Mouse (Mus musculus): Measurements from ENCODE around the gene Diras2. TPM values are rescaled to one million over a fixed set of nuclear protein-coding genes. Genes with fewer than 3 reads are reported as not detected.
A peak's percentile ranks its signal among the peaks of the same experiment; 100 is the strongest.

The Diras2 gene
- polyA plus RNA-seq (2016; fragmentation: Nextera tagmentation; extraction: Ambion mirVana) = 1.3 and 1.6 TPM in 2 replicates

- Histone ChIP-seq H3K27me3 (replicated peaks) (0 out of 2 replicates have a peak, but pooled peaks cover 4% of the 10 kb centered on the region), H3K9me3 (replicated peaks) (peaks cover 4% of the 10 kb centered on the region; the same call in 1 of the 2 replicates), H3K4me1 (replicated peaks) (peaks cover 26% of the 10 kb centered on the region), H3K4me2 (peak within 1 kb of the TSS; percentile 86), H3K4me3 (peak within 1 kb of the TSS; percentile 56), H3K27ac (ENCODE audit: poor library complexity, severe bottlenecking) (no peak within 1 kb of the TSS), H3K36me3 (no peaks in the 10 kb centered on the region), H3K9ac (peak within 1 kb of the TSS; percentile 67)
- WGBS = 34% methylated on average over 9 of the region's 9 CpGs
- ATAC-seq (ENCODE audit: insufficient number of reproducible peaks, low FRiP score) = no peak
Measured at GRCm38 (mm10) chr13:52531121-52531520, at the start of gene Diras2. TSS of gene Diras2 (minus strand) at chr13:52531279.

- Histone ChIP-seq H3K4me1 (replicated peaks) (peaks cover 35% of the 10 kb centered on the region), H3K4me3 (no peak overlapping the region), H3K9ac (no peak overlapping the region), H3K9me3 (replicated peaks) (0 out of 2 replicates have a peak, but pooled peaks cover 4% of the 10 kb centered on the region), H3K4me2 (no peak overlapping the region), H3K27ac (ENCODE audit: poor library complexity, severe bottlenecking) (no peak overlapping the region; the same call in 1 of the 2 replicates), H3K27me3 (replicated peaks) (no peaks in the 10 kb centered on the region), H3K36me3 (no peaks in the 10 kb centered on the region)
- 60% methylated on average over 2 of the region's 2 CpGs for WGBS
- ATAC-seq (ENCODE audit: insufficient number of reproducible peaks, low FRiP score) = no peak
Measured at GRCm38 (mm10) chr13:52578776-52579175, 47.7 kb upstream of the Diras2 start.

- Histone ChIP-seq H3K27me3 (replicated peaks) (no peaks in the 10 kb centered on the region), H3K9ac (no peak overlapping the region; the same call in 1 of the 2 replicates), H3K36me3 (no peaks in the 10 kb centered on the region), H3K4me3 (no peak overlapping the region), H3K9me3 (replicated peaks) (0 out of 2 replicates have a peak, but pooled peaks cover 4% of the 10 kb centered on the region), H3K4me2 (peak overlapping the region; percentile 24), H3K27ac (ENCODE audit: poor library complexity, severe bottlenecking) (peak overlapping the region; percentile 87), H3K4me1 (replicated peaks) (peaks cover 35% of the 10 kb centered on the region)
- ATAC-seq (ENCODE audit: insufficient number of reproducible peaks, low FRiP score) = peak; percentile 68
- 7% methylated on average over 4 of the region's 4 CpGs for WGBS
Measured at GRCm38 (mm10) chr13:52577939-52578338, 46.9 kb upstream of the Diras2 start.

- ATAC-seq (ENCODE audit: insufficient number of reproducible peaks, low FRiP score) = no peak; the same call in 1 of the 2 replicates
- H3K4me2 ChIP-seq = peak overlapping the region; percentile 24
Measured at GRCm38 (mm10) chr13:52577326-52577920, 46.3 kb upstream of the Diras2 start.

GRCm38 (mm10) chr13:52576841-52577240 lies 45.8 kb upstream of the Diras2 start:
- WGBS = 32% methylated on average over 10 of the region's 10 CpGs

More at GRCm38 (mm10) chr13:52577326-52577920, 46.3 kb upstream of the Diras2 start:
- 11% methylated on average over 3 of the region's 3 CpGs for WGBS
- peaks cover 35% of the 10 kb centered on the region for H3K4me1 ChIP-seq (replicated peaks)
- peak overlapping the region; percentile 87 for H3K27ac ChIP-seq (ENCODE audit: poor library complexity, severe bottlenecking)
- H3K9ac ChIP-seq = no peak overlapping the region; the same call in 1 of the 2 replicates
- H3K27me3 ChIP-seq (replicated peaks) = no peaks in the 10 kb centered on the region
- H3K9me3 ChIP-seq (replicated peaks) = 0 out of 2 replicates have a peak, but pooled peaks cover 4% of the 10 kb centered on the region
- no peaks in the 10 kb centered on the region for H3K36me3 ChIP-seq
- H3K4me3 ChIP-seq = no peak overlapping the region

GRCm38 (mm10) chr13:52576021-52576614 lies 45.0 kb upstream of the Diras2 start:
- 26% methylated on average over 7 of the region's 7 CpGs for WGBS
- no peak overlapping the region; the same call in 1 of the 2 replicates for H3K4me2 ChIP-seq
- no peaks in the 10 kb centered on the region for H3K36me3 ChIP-seq
- H3K4me3 ChIP-seq = no peak overlapping the region
- peaks cover 39% of the 10 kb centered on the region for H3K4me1 ChIP-seq (replicated peaks)
- 0 out of 2 replicates have a peak, but pooled peaks cover 2% of the 10 kb centered on the region for H3K9me3 ChIP-seq (replicated peaks)
- H3K9ac ChIP-seq = peak overlapping the region; percentile 3; the same call in 1 of the 2 replicates
- H3K27ac ChIP-seq (ENCODE audit: poor library complexity, severe bottlenecking) = peak overlapping the region; percentile 87; the same call in 1 of the 2 replicates
- ATAC-seq (ENCODE audit: insufficient number of reproducible peaks, low FRiP score) = no peak
- no peaks in the 10 kb centered on the region for H3K27me3 ChIP-seq (replicated peaks)

More at GRCm38 (mm10) chr13:52576841-52577240, 45.8 kb upstream of the Diras2 start:
- H3K9me3 ChIP-seq (replicated peaks) = 0 out of 2 replicates have a peak, but pooled peaks cover 4% of the 10 kb centered on the region
- peak overlapping the region; percentile 87 for H3K27ac ChIP-seq (ENCODE audit: poor library complexity, severe bottlenecking)
- ATAC-seq (ENCODE audit: insufficient number of reproducible peaks, low FRiP score) = no peak
- peak overlapping the region; percentile 24 for H3K4me2 ChIP-seq
- no peaks in the 10 kb centered on the region for H3K36me3 ChIP-seq
- H3K9ac ChIP-seq = no peak overlapping the region
- H3K4me3 ChIP-seq = no peak overlapping the region
- H3K4me1 ChIP-seq (replicated peaks) = peaks cover 39% of the 10 kb centered on the region
- H3K27me3 ChIP-seq (replicated peaks) = no peaks in the 10 kb centered on the region

GRCm38 (mm10) chr13:52575483-52575882 lies 44.4 kb upstream of the Diras2 start:
- H3K4me3 ChIP-seq = no peak overlapping the region
- 70% methylated on average over 6 of the region's 6 CpGs for WGBS
- ATAC-seq (ENCODE audit: insufficient number of reproducible peaks, low FRiP score) = no peak
- no peaks in the 10 kb centered on the region for H3K27me3 ChIP-seq (replicated peaks)
- H3K4me1 ChIP-seq (replicated peaks) = peaks cover 39% of the 10 kb centered on the region
- H3K27ac ChIP-seq (ENCODE audit: poor library complexity, severe bottlenecking) = no peak overlapping the region
- no peak overlapping the region; the same call in 1 of the 2 replicates for H3K9ac ChIP-seq
- H3K4me2 ChIP-seq = no peak overlapping the region
- no peaks in the 10 kb centered on the region for H3K9me3 ChIP-seq (replicated peaks)
- no peaks in the 10 kb centered on the region for H3K36me3 ChIP-seq

- no peak for ATAC-seq (ENCODE audit: insufficient number of reproducible peaks, low FRiP score)
- Histone ChIP-seq H3K4me2 (no peak overlapping the region), H3K27me3 (replicated peaks) (no peaks in the 10 kb centered on the region), H3K9me3 (replicated peaks) (no peaks in the 10 kb centered on the region), H3K4me3 (no peak overlapping the region), H3K4me1 (replicated peaks) (peaks cover 39% of the 10 kb centered on the region), H3K27ac (ENCODE audit: poor library complexity, severe bottlenecking) (no peak overlapping the region), H3K9ac (no peak overlapping the region), H3K36me3 (no peaks in the 10 kb centered on the region)
- WGBS = 63% methylated on average over 2 of the region's 2 CpGs
Measured at GRCm38 (mm10) chr13:52574311-52574710, 43.2 kb upstream of the Diras2 start.

- Histone ChIP-seq H3K4me3 (no peak overlapping the region), H3K4me2 (no peak overlapping the region), H3K4me1 (replicated peaks) (peaks cover 30% of the 10 kb centered on the region), H3K27me3 (replicated peaks) (no peaks in the 10 kb centered on the region), H3K9ac (no peak overlapping the region), H3K27ac (ENCODE audit: poor library complexity, severe bottlenecking) (no peak overlapping the region), H3K36me3 (no peaks in the 10 kb centered on the region), H3K9me3 (replicated peaks) (no peaks in the 10 kb centered on the region)
- no peak for ATAC-seq (ENCODE audit: insufficient number of reproducible peaks, low FRiP score)
- WGBS = 67% methylated on average over 9 of the region's 9 CpGs
Measured at GRCm38 (mm10) chr13:52572451-52573446, 41.7 kb upstream of the Diras2 start.

GRCm38 (mm10) chr13:52571591-52572384 lies 40.7 kb upstream of the Diras2 start:
- no peaks in the 10 kb centered on the region for H3K27me3 ChIP-seq (replicated peaks)
- no peak overlapping the region for H3K4me3 ChIP-seq
- H3K4me1 ChIP-seq (replicated peaks) = peaks cover 21% of the 10 kb centered on the region
- WGBS = 72% methylated on average over 11 of the region's 11 CpGs
- H3K27ac ChIP-seq (ENCODE audit: poor library complexity, severe bottlenecking) = no peak overlapping the region
- no peak overlapping the region for H3K9ac ChIP-seq
- no peak overlapping the region for H3K4me2 ChIP-seq
- ATAC-seq (ENCODE audit: insufficient number of reproducible peaks, low FRiP score) = no peak
- no peaks in the 10 kb centered on the region for H3K9me3 ChIP-seq (replicated peaks)
- no peaks in the 10 kb centered on the region for H3K36me3 ChIP-seq
